Mouse (Mus musculus): ENCODE data around the gene Akt3.

Akt3 gene

GRCm38 (mm10) chr1:177051366-177051963 is 206.5 kb downstream of the Akt3 start:
- no peak for DNase-seq (ENCODE audit: low spot score)

GRCm38 (mm10) chr1:177048773-177049172 is 209.2 kb downstream of the Akt3 start:
- no peak for DNase-seq (ENCODE audit: low spot score)

- DNase-seq (ENCODE audit: low spot score) = no peak
These were observed 211.0 kb downstream of the Akt3 start for GRCm38 (mm10) chr1:177046963-177047362.

GRCm38 (mm10) chr1:177045885-177046284 is 212.1 kb downstream of the Akt3 start:
- no peak for DNase-seq (ENCODE audit: low spot score)

- no peak for DNase-seq (ENCODE audit: low spot score)
These were observed 217.9 kb downstream of the Akt3 start for GRCm38 (mm10) chr1:177040058-177040457.

GRCm38 (mm10) chr1:177039093-177039674 is 218.8 kb downstream of the Akt3 start:
- no peak for DNase-seq (ENCODE audit: low spot score)

- DNase-seq (ENCODE audit: low spot score) = no peak
These were observed 219.6 kb downstream of the Akt3 start for GRCm38 (mm10) chr1:177038383-177038782.

GRCm38 (mm10) chr1:177035460-177035859 is 222.5 kb downstream of the Akt3 start:
- no peak for DNase-seq (ENCODE audit: low spot score)

GRCm38 (mm10) chr1:177032233-177032632 is 225.8 kb downstream of the Akt3 start:
- no peak for DNase-seq (ENCODE audit: low spot score)

GRCm38 (mm10) chr1:177031196-177031595 is 226.8 kb downstream of the Akt3 start:
- DNase-seq (ENCODE audit: low spot score) = no peak

GRCm38 (mm10) chr1:177030669-177031068 is 227.3 kb downstream of the Akt3 start:
- DNase-seq (ENCODE audit: low spot score) = no peak

GRCm38 (mm10) chr1:177029032-177029431 is 229.0 kb downstream of the Akt3 start:
- DNase-seq (ENCODE audit: low spot score) = no peak

- no peak for DNase-seq (ENCODE audit: low spot score)
These were observed 230.3 kb downstream of the Akt3 start for GRCm38 (mm10) chr1:177027706-177028105.

GRCm38 (mm10) chr1:177022751-177023150 is 235.3 kb downstream of the Akt3 start:
- no peak for DNase-seq (ENCODE audit: low spot score)

- no peak for DNase-seq (ENCODE audit: low spot score)
These were observed 238.3 kb downstream of the Akt3 start for GRCm38 (mm10) chr1:177019668-177020067.

- DNase-seq (ENCODE audit: low spot score) = no peak
These were observed 239.3 kb downstream of the Akt3 start for GRCm38 (mm10) chr1:177018750-177019149.

GRCm38 (mm10) chr1:177016729-177017128 is 241.3 kb downstream of the Akt3 start:
- no peak for DNase-seq (ENCODE audit: low spot score)

- no peak for DNase-seq (ENCODE audit: low spot score)
These were observed 242.1 kb downstream of the Akt3 start for GRCm38 (mm10) chr1:177015917-177016316.

GRCm38 (mm10) chr1:177014921-177015439 is 243.0 kb downstream of the Akt3 start:
- no peak for DNase-seq (ENCODE audit: low spot score)

GRCm38 (mm10) chr1:177014346-177014745 is 243.7 kb downstream of the Akt3 start:
- no peak for DNase-seq (ENCODE audit: low spot score)

- no peak for DNase-seq (ENCODE audit: low spot score)
These were observed 244.2 kb downstream of the Akt3 start for GRCm38 (mm10) chr1:177013776-177014175.

- no peak for DNase-seq (ENCODE audit: low spot score)
These were observed 244.7 kb downstream of the Akt3 start for GRCm38 (mm10) chr1:177013313-177013712.

- no peak for DNase-seq (ENCODE audit: low spot score)
These were observed 245.2 kb downstream of the Akt3 start for GRCm38 (mm10) chr1:177012774-177013173.

- no peak for DNase-seq (ENCODE audit: low spot score)
These were observed 246.3 kb downstream of the Akt3 start for GRCm38 (mm10) chr1:177011688-177012087.

Data from urinary bladder, postnatal 25 days (tissue).